Mouse (Mus musculus): Measurements from ENCODE around the gene Zmiz1. TPM values are rescaled to one million over a fixed set of nuclear protein-coding genes. Genes with fewer than 3 reads are reported as not detected.
A peak's percentile ranks its signal among the peaks of the same experiment; 100 is the strongest.

Zmiz1 gene
- total RNA-seq, 2 experiments from 2014 or later: 89.1 to 116 TPM

GRCm38 (mm10) chr14:25667587-25667986 is 208.6 kb downstream of the Zmiz1 start:
- no peak for DNase-seq (ENCODE audit: low spot score in 2 of 2)

GRCm38 (mm10) chr14:25679625-25680024 is 220.6 kb downstream of the Zmiz1 start:
- no peak for DNase-seq (ENCODE audit: low spot score in 2 of 2)

- DNase-seq (ENCODE audit: low spot score in 2 of 2): no peak
Measured at GRCm38 (mm10) chr14:25682020-25682419, 223.0 kb downstream of the Zmiz1 start.

GRCm38 (mm10) chr14:25686216-25686945 is 227.4 kb downstream of the Zmiz1 start:
- no peak for DNase-seq (ENCODE audit: low spot score in 2 of 2)

GRCm38 (mm10) chr14:25686983-25687901 is 228.3 kb downstream of the Zmiz1 start:
- no peak for DNase-seq (ENCODE audit: low spot score in 2 of 2)

GRCm38 (mm10) chr14:25693271-25693887 is 234.4 kb downstream of the Zmiz1 start:
- DNase-seq (ENCODE audit: low spot score in 2 of 2): no peak

- DNase-seq (ENCODE audit: low spot score in 2 of 2): peak; percentile 99 to 100
Measured at GRCm38 (mm10) chr14:25693888-25694568, 235.0 kb downstream of the Zmiz1 start, which contains the start of gene Ppif. Gene Ppif, plus strand, starts transcription at chr14:25694154.

- DNase-seq (ENCODE audit: low spot score in 2 of 2): no peak
Measured at GRCm38 (mm10) chr14:25694569-25694897, 235.5 kb downstream of the Zmiz1 start.

- no peak for DNase-seq (ENCODE audit: low spot score in 2 of 2)
Measured at GRCm38 (mm10) chr14:25695059-25695458, 236.1 kb downstream of the Zmiz1 start.

GRCm38 (mm10) chr14:25696356-25696755 is 237.4 kb downstream of the Zmiz1 start:
- no peak for DNase-seq (ENCODE audit: low spot score in 2 of 2)

- DNase-seq (ENCODE audit: low spot score in 2 of 2): no peak
Measured at GRCm38 (mm10) chr14:25701986-25702385, 243.0 kb downstream of the Zmiz1 start.

GRCm38 (mm10) chr14:25707691-25708181 is 248.8 kb downstream of the Zmiz1 start:
- peak; percentile 36 to 50 for DNase-seq (ENCODE audit: low spot score in 2 of 2)

GRCm38 (mm10) chr14:25708451-25708850 is 249.5 kb downstream of the Zmiz1 start:
- peak in 1 of 2 experiments; percentile 26 for DNase-seq (ENCODE audit: low spot score in 2 of 2)

GRCm38 (mm10) chr14:25708917-25709316 is 249.9 kb downstream of the Zmiz1 start:
- DNase-seq (ENCODE audit: low spot score in 2 of 2): no peak

GRCm38 (mm10) chr14:25710073-25710472 is 251.1 kb downstream of the Zmiz1 start:
- DNase-seq (ENCODE audit: low spot score in 2 of 2): no peak

GRCm38 (mm10) chr14:25710681-25711080 is 251.7 kb downstream of the Zmiz1 start:
- DNase-seq (ENCODE audit: low spot score in 2 of 2): no peak

GRCm38 (mm10) chr14:25711177-25711576 is 252.2 kb downstream of the Zmiz1 start:
- DNase-seq (ENCODE audit: low spot score in 2 of 2): no peak

GRCm38 (mm10) chr14:25711602-25712001 is 252.6 kb downstream of the Zmiz1 start:
- DNase-seq (ENCODE audit: low spot score in 2 of 2): no peak

- no peak for DNase-seq (ENCODE audit: low spot score in 2 of 2)
Measured at GRCm38 (mm10) chr14:25713443-25713842, 254.5 kb downstream of the Zmiz1 start.
